7 mouse cellular contexts compared by ENCODE assay signal in genomic region chr11:86807001-86807477, GRCm38 (mm10). TPM values are rescaled to one million over a fixed set of nuclear protein-coding genes. Genes with fewer than 3 reads are reported as not detected.
DNase-seq lines count a peak whose midpoint lies in the region; ATAC-seq and TF ChIP-seq lines count a peak whose summit lies in the region.

No protein-coding gene starts in this region.

- WGBS in cerebellum, adult 2 months = 0% methylated on average over 25 of the region's 25 CpGs
- 2% methylated on average over 25 of the region's 25 CpGs for WGBS in forebrain, postnatal 0 days
- under 1% methylated on average over 25 of the region's 25 CpGs for WGBS in hindbrain, embryonic 15.5 days

- H3K4me1 ChIP-seq in cerebellum, adult 2 months (ENCODE audit: control insufficient read depth, insufficient read depth, low read length) = no peaks in the 10 kb centered on the region; the same call in 1 of the 2 replicates
- H3K4me1 ChIP-seq in forebrain, postnatal 0 days (ENCODE audit: insufficient read depth) = 0 out of 2 replicates have a peak, but pooled peaks cover 4% of the 10 kb centered on the region
- H3K4me1 ChIP-seq in hindbrain, embryonic 15.5 days (replicated peaks) = peaks cover 16% of the 10 kb centered on the region

- ATAC-seq in forebrain, postnatal 0 days = peak; percentile 95
- ATAC-seq in hindbrain, embryonic 15.5 days (ENCODE audit: low FRiP score, low read depth) = peak; percentile 80

- TF ChIP-seq POLR2A in cerebellum, adult 2 months (IDR thresholded peaks at IDR 0.05; ENCODE audit: borderline replicate concordance, insufficient read depth, low read length) = no peak

- peak overlapping the region; percentile 68 for H3K4me3 ChIP-seq in cerebellum, adult 2 months (replicated peaks; ENCODE audit: insufficient read depth, low read depth, low read length)
- H3K4me3 ChIP-seq in forebrain, postnatal 0 days (ENCODE audit: low read depth, low read length) = peak overlapping the region; percentile 100
- H3K4me3 ChIP-seq in hindbrain, embryonic 15.5 days = peak overlapping the region; percentile 99

- peak overlapping the region; percentile 62 for H3K9ac ChIP-seq in forebrain, postnatal 0 days
- peak overlapping the region; percentile 65 for H3K9ac ChIP-seq in hindbrain, embryonic 15.5 days

- DNase-seq in WW6 (ENCODE audit: low read depth, low spot score) = peak; percentile 73
- DNase-seq in cerebellum, adult 2 months = peak in 1 of 2 experiments; percentile 62
- peak; percentile 80 for DNase-seq in forebrain, postnatal 0 days
- DNase-seq in left cerebral cortex, adult 11 months (ENCODE audit: low spot score) = peak; percentile 55
- DNase-seq in lung, postnatal 14 days = peak; percentile 31
- DNase-seq in ovary, postnatal 14 days (ENCODE audit: low spot score) = peak; percentile 21

- no peak for TF ChIP-seq CTCF in cerebellum, adult 2 months (IDR thresholded peaks at IDR 0.05; ENCODE audit: borderline replicate concordance, insufficient read depth, low read depth, low read length)
- no peak for TF ChIP-seq CTCF in forebrain, postnatal 0 days (IDR thresholded peaks at IDR 0.05; ENCODE audit: low read depth)

- H3K36me3 ChIP-seq in forebrain, postnatal 0 days (ENCODE audit: insufficient read depth) = peaks cover 14% of the 10 kb centered on the region
- H3K36me3 ChIP-seq in hindbrain, embryonic 15.5 days = peaks cover 19% of the 10 kb centered on the region

- H3K9me3 ChIP-seq in forebrain, postnatal 0 days (ENCODE audit: low read length) = no peaks in the 10 kb centered on the region
- H3K9me3 ChIP-seq in hindbrain, embryonic 15.5 days = no peaks in the 10 kb centered on the region

- no peak overlapping the region for H3K27ac ChIP-seq in cerebellum, adult 2 months (ENCODE audit: insufficient read depth, low read length)
- H3K27ac ChIP-seq in forebrain, postnatal 0 days (ENCODE audit: low read depth, low read length) = peak overlapping the region; percentile 80
- H3K27ac ChIP-seq in hindbrain, embryonic 15.5 days (replicated peaks) = peak overlapping the region; percentile 84

- H3K4me2 ChIP-seq in forebrain, postnatal 0 days (ENCODE audit: low read depth) = peak overlapping the region; percentile 63
- peak overlapping the region; percentile 93 for H3K4me2 ChIP-seq in hindbrain, embryonic 15.5 days

- H3K27me3 ChIP-seq in cerebellum, adult 2 months (ENCODE audit: control insufficient read depth, insufficient read depth, low read length) = no peaks in the 10 kb centered on the region
- H3K27me3 ChIP-seq in forebrain, postnatal 0 days (ENCODE audit: insufficient read depth, low read length) = no peaks in the 10 kb centered on the region
- no peaks in the 10 kb centered on the region for H3K27me3 ChIP-seq in hindbrain, embryonic 15.5 days

RNA-seq across cellular contexts. Expression of gene Dhx40, which starts 0.5 kb away (rescaled TPM):
- 12.4 and 13.2 TPM in 2 replicates for polyA plus RNA-seq in cerebellum, adult 2 months (2012; rRNA removed)
- 28.0 and 31.6 TPM in 2 replicates for total RNA-seq in forebrain, postnatal 0 days (2014; rRNA removed)
- 13.6 and 18.3 TPM in 2 replicates for polyA plus RNA-seq in forebrain, postnatal 0 days (2015; fragmentation: Nextera tagmentation; extraction: Ambion mirVana)
- polyA plus RNA-seq in hindbrain, embryonic 15.5 days (2015; fragmentation: Nextera tagmentation; extraction: Ambion mirVana) = 17.6 and 19.8 TPM in 2 replicates

RNA-seq across cellular contexts. Expression of gene Cltc, which starts 49.7 kb away (rescaled TPM):
- polyA plus RNA-seq in cerebellum, adult 2 months (2012; rRNA removed) = 414 and 465 TPM in 2 replicates
- total RNA-seq in forebrain, postnatal 0 days (2014; rRNA removed) = 302 and 383 TPM in 2 replicates
- 82.7 and 122 TPM in 2 replicates for polyA plus RNA-seq in forebrain, postnatal 0 days (2015; fragmentation: Nextera tagmentation; extraction: Ambion mirVana)
- polyA plus RNA-seq in hindbrain, embryonic 15.5 days (2015; fragmentation: Nextera tagmentation; extraction: Ambion mirVana) = 156 and 164 TPM in 2 replicates
